Mouse (Mus musculus) MEL (cell line): ENCODE measurements around the gene Ccdc88c. TPM values are rescaled to one million over a fixed set of nuclear protein-coding genes. Genes with fewer than 3 reads are reported as not detected.

ENCODE experiments used
- DNase-seq: peaks from one replicate; pipeline ENCODE4 v3.0.0; 2011; ENCODE audit warnings: low read depth, low spot score
- H3K27ac ChIP-seq: 2 replicates; pipeline ENCODE4 v1.5.1; 2012; ENCODE audit warnings: low read depth, mild to moderate bottlenecking, control low read depth, low read length, moderate library complexity; ENCODE audit not compliant: control insufficient read depth
- H3K27me3 ChIP-seq, 2 experiments: fragments of 150-350 bp in 1 of 2; sonication (generic) in 1 of 2; 2 replicates each; pipeline ENCODE4 v1.6.1; 2012; ENCODE audit warnings: low read length in 2 of 2, mild to moderate bottlenecking in 2 of 2, improper control_type of control experiment in 1 of 2, moderate library complexity in 1 of 2; ENCODE audit not compliant: insufficient read depth in 2 of 2, control insufficient read depth in 1 of 2
- H3K36me3 ChIP-seq, 2 experiments: 2 replicates each; pipeline ENCODE4 v1.6.1; 2012 to 2014; ENCODE audit warnings: low read length in 2 of 2, improper control_type of control experiment in 1 of 2, inconsistent platforms in 1 of 2, mild to moderate bottlenecking in 1 of 2; ENCODE audit not compliant: insufficient read depth in 2 of 2, control insufficient read depth in 1 of 2
- H3K4me1 ChIP-seq, 2 experiments: fragments of 150-350 bp in 1 of 2; sonication (generic) in 1 of 2; 2 replicates each; pipeline ENCODE4 v1.6.1; 2012; ENCODE audit warnings: low read length in 2 of 2, improper control_type of control experiment in 1 of 2, mild to moderate bottlenecking in 1 of 2; ENCODE audit not compliant: insufficient read depth in 2 of 2, control insufficient read depth in 1 of 2
- H3K4me3 ChIP-seq, 2 experiments: fragments of 150-350 bp in 1 of 2; sonication (generic) in 1 of 2; 2 replicates each; pipeline ENCODE4 v1.5.1; 2012; ENCODE audit warnings: low read depth in 2 of 2, low read length in 2 of 2, mild to moderate bottlenecking in 2 of 2, moderate library complexity in 2 of 2, control low read depth in 1 of 2, improper control_type of control experiment in 1 of 2; ENCODE audit not compliant: control insufficient read depth in 1 of 2, insufficient read depth in 1 of 2
- H3K79me2 ChIP-seq: 2 replicates; pipeline ENCODE4 v1.6.1; 2012; ENCODE audit warnings: mild to moderate bottlenecking, low read length, moderate library complexity; ENCODE audit not compliant: control insufficient read depth, poor library complexity, insufficient read depth
- H3K9ac ChIP-seq: 2 replicates; pipeline ENCODE4 v1.6.1; 2012; ENCODE audit warnings: low read depth, mild to moderate bottlenecking, control low read depth, low read length, moderate library complexity; ENCODE audit not compliant: control insufficient read depth, poor library complexity, severe bottlenecking
- H3K9me3 ChIP-seq: fragments of 150-350 bp; sonication (generic); replicated peaks from 2 replicates; pipeline ENCODE4 v1.6.1; 2012; ENCODE audit warnings: mild to moderate bottlenecking, low read length, improper control_type of control experiment, moderate library complexity; ENCODE audit not compliant: insufficient read depth
- EP300 ChIP-seq, 2 experiments: IDR thresholded peaks; 2 replicates each; pipeline ENCODE4 v1.6.1; 2011; ENCODE audit warnings: improper control_type of control experiment in 2 of 2, low read length in 2 of 2, low read depth in 1 of 2, mild to moderate bottlenecking in 1 of 2
- ETS1 ChIP-seq: IDR thresholded peaks from 2 replicates; pipeline ENCODE4 v1.6.1; 2012; ENCODE audit warnings: low read depth, mild to moderate bottlenecking, inconsistent platforms, low read length, improper control_type of control experiment, moderate library complexity
- GABPA ChIP-seq: IDR thresholded peaks from 2 replicates; pipeline ENCODE4 v1.6.1; 2012; ENCODE audit warnings: low read depth, mild to moderate bottlenecking, inconsistent platforms, low read length, improper control_type of control experiment, moderate library complexity
- GATA1 ChIP-seq: IDR thresholded peaks from 2 replicates; pipeline ENCODE4 v1.6.1; 2011; ENCODE audit warnings: low read depth, low read length, improper control_type of control experiment
- KAT2A ChIP-seq: conservative IDR thresholded peaks from 2 replicates; pipeline ENCODE4 v1.6.1; 2012; ENCODE audit warnings: low read depth, low read length, improper control_type of control experiment, inconsistent platforms
- MAFK ChIP-seq: IDR thresholded peaks from 2 replicates; pipeline ENCODE4 v1.6.1; 2011; ENCODE audit warnings: low read depth, mild to moderate bottlenecking, low read length, improper control_type of control experiment, borderline replicate concordance
- MAX ChIP-seq: IDR thresholded peaks from 2 replicates; pipeline ENCODE4 v1.6.1; 2011; ENCODE audit warnings: low read length, improper control_type of control experiment
- MAZ ChIP-seq: IDR thresholded peaks from 2 replicates; pipeline ENCODE4 v1.6.1; 2012; ENCODE audit warnings: low read depth, mild to moderate bottlenecking, inconsistent platforms, low read length, improper control_type of control experiment
- MEF2A ChIP-seq: IDR thresholded peaks from 2 replicates; pipeline ENCODE4 v1.6.1; 2014; ENCODE audit warnings: low read depth, mild to moderate bottlenecking, inconsistent platforms, low read length, improper control_type of control experiment; ENCODE audit not compliant: poor library complexity, insufficient replicate concordance, severe bottlenecking; ENCODE audit errors: extremely low read depth
- MXI1 ChIP-seq: IDR thresholded peaks from 2 replicates; pipeline ENCODE4 v1.6.1; 2011; ENCODE audit warnings: mild to moderate bottlenecking, low read depth, low read length, improper control_type of control experiment
- MYB ChIP-seq: IDR thresholded peaks from 2 replicates; pipeline ENCODE4 v1.6.1; 2011; ENCODE audit warnings: mild to moderate bottlenecking, low read depth, low read length, improper control_type of control experiment
- MYC ChIP-seq: IDR thresholded peaks from 2 replicates; pipeline ENCODE4 v1.6.1; 2011; ENCODE audit warnings: low read depth, mild to moderate bottlenecking, low read length, improper control_type of control experiment, moderate library complexity
- NELFE ChIP-seq: IDR thresholded peaks from 2 replicates; pipeline ENCODE4 v1.6.1; 2011; ENCODE audit warnings: low read depth, low read length, improper control_type of control experiment
- POLR2A ChIP-seq, 2 experiments: IDR thresholded peaks; 2 replicates each; pipeline ENCODE4 v1.6.1; 2011 to 2012; ENCODE audit warnings: low read length in 2 of 2, mild to moderate bottlenecking in 2 of 2, control low read depth in 1 of 2, improper control_type of control experiment in 1 of 2, low read depth in 1 of 2, moderate library complexity in 1 of 2; ENCODE audit not compliant: control insufficient read depth in 1 of 2, insufficient read depth in 1 of 2, poor library complexity in 1 of 2
- POLR2AphosphoS2 ChIP-seq: IDR thresholded peaks from 2 replicates; pipeline ENCODE4 v1.6.1; 2011; ENCODE audit warnings: low read length, improper control_type of control experiment
- SIN3A ChIP-seq: IDR thresholded peaks from 2 replicates; pipeline ENCODE4 v1.6.1; 2012; ENCODE audit warnings: low read length, improper control_type of control experiment, inconsistent platforms
- SMC3 ChIP-seq: IDR thresholded peaks from 2 replicates; pipeline ENCODE4 v1.6.1; 2011; ENCODE audit warnings: low read depth, low read length, improper control_type of control experiment
- TAL1 ChIP-seq: IDR thresholded peaks from 2 replicates; pipeline ENCODE4 v1.6.1; 2012; ENCODE audit warnings: mild to moderate bottlenecking, inconsistent platforms, low read length, moderate library complexity, mixed read lengths
- TBP ChIP-seq: IDR thresholded peaks from 2 replicates; pipeline ENCODE4 v1.8.0; 2011; ENCODE audit warnings: low read depth, low read length, improper control_type of control experiment
- TCF12 ChIP-seq: IDR thresholded peaks from 2 replicates; pipeline ENCODE4 v1.6.1; 2014; ENCODE audit warnings: low read depth, mild to moderate bottlenecking, inconsistent platforms, low read length, improper control_type of control experiment, moderate library complexity
- ZNF384 ChIP-seq: IDR thresholded peaks from 2 replicates; pipeline ENCODE4 v1.6.1; 2012; ENCODE audit warnings: low read depth, mild to moderate bottlenecking, inconsistent platforms, low read length, improper control_type of control experiment
- polyA plus RNA-seq, 2 experiments: library from polyadenylated mRNA; stranded (reverse) in 1 of 2; unstranded in 1 of 2; fragments of >175 nt in 1 of 2; fragments of >200 nt in 1 of 2; gene quantifications; 2 replicates each; pipeline versions ENCODE4 v1.2.1 to v1.2.4; 2012; ENCODE audit warnings: low replicate concordance in 2 of 2, low read depth in 1 of 2; ENCODE audit not compliant: insufficient read length in 2 of 2, insufficient read depth in 1 of 2, missing spikeins in 1 of 2
- total RNA-seq: library from RNA; depleted of rRNA; stranded (reverse); fragments of 300-350 nt; gene quantifications from 2 replicates; pipeline ENCODE4 v1.2.3, GENCODE M21; 2012

The Ccdc88c gene
- total and polyA plus RNA-seq, 3 experiments: 8.7 to 15.3 TPM; not detected in 1

GRCm38 (mm10) chr12:100985050-100985792 lies 43.6 kb downstream of the Ccdc88c start:
- H3K27me3 ChIP-seq: no peaks in the 10 kb centered on the region
- peaks cover 0 to 11% of the 10 kb centered on the region in 2 experiments; a peak in 2 of 4 replicates for H3K36me3 ChIP-seq
- 0 out of 2 replicates have a peak, but pooled peaks have one; percentile 6 for TF ChIP-seq TCF12
- TF ChIP-seq GATA1: no peak
- TF ChIP-seq ZNF384: peak; percentile 82
- peak; percentile 62 for TF ChIP-seq MYB
- TF ChIP-seq MYC: peak; percentile 67; the same call in 1 of the 2 replicates
- TF ChIP-seq MXI1: peak; percentile 56; the same call in 1 of the 2 replicates
- no peak for TF ChIP-seq SMC3
- TF ChIP-seq MEF2A: no peak
- no peak for TF ChIP-seq KAT2A
- peak; percentile 36; the same call in 1 of the 2 replicates for TF ChIP-seq ETS1
- TF ChIP-seq MAX: no peak
- TF ChIP-seq EP300 (IDR thresholded peaks at IDR 0.05; ENCODE audit: low read depth in 1 of 2, low read length in 2 of 2): peak in 1 of 2 experiments; percentile 66; a peak in 3 of 4 replicates
- no peak for TF ChIP-seq NELFE
- peak; percentile 74 for TF ChIP-seq SIN3A
- peak in 1 of 2 experiments; percentile 42; a peak in 2 of 4 replicates for TF ChIP-seq POLR2A (IDR thresholded peaks at IDR 0.05; ENCODE audit: control insufficient read depth in 1 of 2, insufficient read depth in 1 of 2, low read depth in 1 of 2, low read length in 2 of 2, poor library complexity in 1 of 2)
- TF ChIP-seq GABPA: no peak
- peak overlapping the region; percentile 88 for H3K27ac ChIP-seq
- peak overlapping the region; percentile 40 for H3K9ac ChIP-seq
- DNase-seq: peak; percentile 82
- peaks cover 11 to 17% of the 10 kb centered on the region in 2 experiments for H3K4me1 ChIP-seq
- no peaks in the 10 kb centered on the region for H3K9me3 ChIP-seq
- peaks cover 8% of the 10 kb centered on the region; the same call in 1 of the 2 replicates for H3K79me2 ChIP-seq
- H3K4me3 ChIP-seq: peak overlapping the region in 1 of 2 experiments; percentile 18; a peak in 2 of 4 replicates

- H3K27ac ChIP-seq: no peak overlapping the region
These were observed 45.3 kb downstream of the Ccdc88c start for GRCm38 (mm10) chr12:100983565-100983964.

More at GRCm38 (mm10) chr12:100983565-100983964, 45.3 kb downstream of the Ccdc88c start:
- no peak overlapping the region for H3K9ac ChIP-seq
- H3K27me3 ChIP-seq: no peaks in the 10 kb centered on the region
- peaks cover 0 to 11% of the 10 kb centered on the region in 2 experiments; a peak in 2 of 4 replicates for H3K36me3 ChIP-seq
- DNase-seq: no peak
- H3K9me3 ChIP-seq: no peaks in the 10 kb centered on the region
- peaks cover 11 to 17% of the 10 kb centered on the region in 2 experiments for H3K4me1 ChIP-seq
- no peak overlapping the region for H3K4me3 ChIP-seq
- TF ChIP-seq MYC (no peak), MYB (no peak), TAL1 (no peak), MAZ (no peak), SIN3A (no peak), MAX (no peak), TBP (no peak), MXI1 (no peak), POLR2AphosphoS2 (no peak), MAFK (no peak)
- peaks cover 8% of the 10 kb centered on the region; the same call in 1 of the 2 replicates for H3K79me2 ChIP-seq
